Mouse (Mus musculus): ENCODE measurements around the gene H2al1g.
"Not testable (repeated sequence)": the region's sequence is repeated elsewhere in the genome, so short reads cannot be mapped to it uniquely, and the experiment has no call there.

H2al1g gene

GRCm38 (mm10) chrX:11317956-11318355 is at the start of gene H2al1g:
Gene H2al1g, plus strand, starts transcription at chrX:11318256.
- DNase-seq: not testable (repeated sequence)

GRCm38 (mm10) chrX:11269074-11269473 is 49.0 kb upstream of the H2al1g start:
- DNase-seq: no peak

- no peak for DNase-seq
Measured at GRCm38 (mm10) chrX:11273190-11273589, 44.9 kb upstream of the H2al1g start.

GRCm38 (mm10) chrX:11277083-11277482 is 41.0 kb upstream of the H2al1g start:
- DNase-seq: no peak

- DNase-seq: no peak
Measured at GRCm38 (mm10) chrX:11280741-11281140, 37.3 kb upstream of the H2al1g start.

- no peak for DNase-seq
Measured at GRCm38 (mm10) chrX:11288306-11288882, 29.7 kb upstream of the H2al1g start.

GRCm38 (mm10) chrX:11289244-11289643 is 28.8 kb upstream of the H2al1g start:
- DNase-seq: no peak

- DNase-seq: not testable (repeated sequence)
Measured at GRCm38 (mm10) chrX:11298957-11299356, 19.1 kb upstream of the H2al1g start, which contains the start of gene H2al1a. Gene H2al1a, plus strand, starts transcription at chrX:11299257.

GRCm38 (mm10) chrX:11302132-11302531 is 15.9 kb upstream of the H2al1g start, which contains the start of gene H2al1b:
Gene H2al1b, plus strand, starts transcription at chrX:11302432.
- DNase-seq: not testable (repeated sequence)

GRCm38 (mm10) chrX:11305355-11305754 is 12.7 kb upstream of the H2al1g start, which contains the start of gene H2al1c:
Gene H2al1c, plus strand, starts transcription at chrX:11305655.
- not testable (repeated sequence) for DNase-seq

- not testable (repeated sequence) for DNase-seq
Measured at GRCm38 (mm10) chrX:11308524-11308923, 9.5 kb upstream of the H2al1g start, which contains the start of gene H2al1d. Gene H2al1d, plus strand, starts transcription at chrX:11308824.

- not testable (repeated sequence) for DNase-seq
Measured at GRCm38 (mm10) chrX:11311634-11312033, 6.4 kb upstream of the H2al1g start, which contains the start of gene H2al1e. Gene H2al1e, plus strand, starts transcription at chrX:11311934.

- DNase-seq: not testable (repeated sequence)
Measured at GRCm38 (mm10) chrX:11314858-11315257, 3.2 kb upstream of the H2al1g start, which contains the start of gene H2al1f. Gene H2al1f, plus strand, starts transcription at chrX:11315158.

- not testable (repeated sequence) for DNase-seq
Measured at GRCm38 (mm10) chrX:11321192-11321591, 3.1 kb downstream of the H2al1g start, which contains the start of gene H2al1h. Gene H2al1h, plus strand, starts transcription at chrX:11321492.

- DNase-seq: not testable (repeated sequence)
Measured at GRCm38 (mm10) chrX:11324359-11324758, 6.3 kb downstream of the H2al1g start, which contains the start of gene H2al1i. Gene H2al1i, plus strand, starts transcription at chrX:11324659.

GRCm38 (mm10) chrX:11327522-11327921 is 9.5 kb downstream of the H2al1g start, which contains the start of gene H2al1j:
Gene H2al1j, plus strand, starts transcription at chrX:11327822.
- DNase-seq: not testable (repeated sequence)

- DNase-seq: no peak
Measured at GRCm38 (mm10) chrX:11345762-11346161, 27.7 kb downstream of the H2al1g start.

- DNase-seq: no peak
Measured at GRCm38 (mm10) chrX:11346756-11347155, 28.7 kb downstream of the H2al1g start.

- DNase-seq: no peak
Measured at GRCm38 (mm10) chrX:11360823-11361222, 42.8 kb downstream of the H2al1g start.

- DNase-seq: no peak
Measured at GRCm38 (mm10) chrX:11361261-11361660, 43.2 kb downstream of the H2al1g start.

- no peak for DNase-seq
Measured at GRCm38 (mm10) chrX:11363890-11364289, 45.8 kb downstream of the H2al1g start.

GRCm38 (mm10) chrX:11365151-11365550 is 47.1 kb downstream of the H2al1g start:
- DNase-seq: no peak
